ENCODE assay signal across 8 mouse cellular contexts in genomic region chr15:7815521-7815944, GRCm38 (mm10). TPM values are rescaled to one million over a fixed set of nuclear protein-coding genes. Genes with fewer than 3 reads are reported as not detected.
DNase-seq lines count a peak whose midpoint lies in the region; ATAC-seq and TF ChIP-seq lines count a peak whose summit lies in the region.
"Had no signal": no experiment of that assay in that cellular context is flagged by ENCODE, and none has a peak within 500 bp of the region (broad histone marks: within the 10 kb centered on the region; RNA-seq: fewer than 3 reads in every experiment).

No protein-coding gene starts in this region.

- H3K36me3 ChIP-seq in E14TG2a.4 (ENCODE audit: insufficient read depth, low read length): no peaks in the 10 kb centered on the region
- H3K36me3 ChIP-seq in hindbrain, embryonic 14.5 days (replicated peaks; ENCODE audit: control insufficient read depth, insufficient read depth): no peaks in the 10 kb centered on the region
- no peaks in the 10 kb centered on the region for H3K36me3 ChIP-seq in midbrain, embryonic 11.5 days (ENCODE audit: control insufficient read depth, insufficient read depth, low read length)

- TF ChIP-seq POLR2A in brain, embryonic 14.5 days (IDR thresholded peaks at IDR 0.05; ENCODE audit: borderline replicate concordance, extremely low read depth, insufficient read depth, insufficient read length, poor library complexity, severe bottlenecking): no peak

- WGBS in hindbrain, embryonic 14.5 days: under 1% methylated on average over 35 of the region's 36 CpGs
- WGBS in midbrain, embryonic 11.5 days: under 1% methylated on average over 35 of the region's 36 CpGs

- no peaks in the 10 kb centered on the region for H3K9me3 ChIP-seq in E14TG2a.4 (ENCODE audit: low read length)
- H3K9me3 ChIP-seq in hindbrain, embryonic 14.5 days (ENCODE audit: control insufficient read depth, low read length): no peaks in the 10 kb centered on the region
- no peaks in the 10 kb centered on the region for H3K9me3 ChIP-seq in midbrain, embryonic 11.5 days (ENCODE audit: control insufficient read depth, low read length)

- H3K4me1 ChIP-seq in E14TG2a.4 (replicated peaks; ENCODE audit: low read depth, low read length): peaks cover 43% of the 10 kb centered on the region
- peaks cover 23% of the 10 kb centered on the region for H3K4me1 ChIP-seq in hindbrain, embryonic 14.5 days (replicated peaks; ENCODE audit: control insufficient read depth, insufficient read depth, low read length)
- peaks cover 15% of the 10 kb centered on the region for H3K4me1 ChIP-seq in midbrain, embryonic 11.5 days (ENCODE audit: control insufficient read depth, insufficient read depth, low read length)

- peak; percentile 31 for DNase-seq in brain, embryonic 14.5 days (ENCODE audit: low read depth)
- DNase-seq in hindbrain, embryonic 14.5 days (ENCODE audit: low spot score): no peak
- DNase-seq in midbrain, embryonic 11.5 days (ENCODE audit: low spot score, missing footprints): peak; percentile 93
- no peak for DNase-seq in left cerebral cortex, adult 8-10 months (ENCODE audit: low spot score in 2 of 2)
- no peak for DNase-seq in testis, postnatal 10 days (ENCODE audit: low spot score)
- DNase-seq in kidney, postnatal 36 days: no peak

- no peak overlapping the region for H3K27ac ChIP-seq in hindbrain, embryonic 14.5 days
- no peak overlapping the region for H3K27ac ChIP-seq in midbrain, embryonic 11.5 days (ENCODE audit: low read depth, low read length)

- no peak overlapping the region for H3K9ac ChIP-seq in hindbrain, embryonic 14.5 days
- H3K9ac ChIP-seq in midbrain, embryonic 11.5 days (ENCODE audit: low read length): peak overlapping the region; percentile 43

- TF ChIP-seq CTCF in E14TG2a.4 (conservative IDR thresholded peaks at IDR 0.05; ENCODE audit: low read length): no peak
- no peak for TF ChIP-seq CTCF in brain, embryonic 14.5 days (IDR thresholded peaks at IDR 0.05; ENCODE audit: borderline replicate concordance, extremely low read depth, insufficient read depth, insufficient read length)

- H3K4me3 ChIP-seq in E14TG2a.4 (replicated peaks; ENCODE audit: low read length): peak overlapping the region; percentile 67
- peak overlapping the region; percentile 30 for H3K4me3 ChIP-seq in hindbrain, embryonic 14.5 days (replicated peaks; ENCODE audit: low read length)
- peak overlapping the region; percentile 28 for H3K4me3 ChIP-seq in midbrain, embryonic 11.5 days (ENCODE audit: low read depth, low read length)

- H3K27me3 ChIP-seq in E14TG2a.4 (ENCODE audit: insufficient read depth, low read length): peaks cover 95% of the 10 kb centered on the region
- peaks cover 91% of the 10 kb centered on the region for H3K27me3 ChIP-seq in hindbrain, embryonic 14.5 days (ENCODE audit: control insufficient read depth, insufficient read depth, low read length)
- H3K27me3 ChIP-seq in midbrain, embryonic 11.5 days (ENCODE audit: control insufficient read depth, insufficient read depth, low read length): peaks cover 66% of the 10 kb centered on the region

- ATAC-seq in hindbrain, embryonic 14.5 days (ENCODE audit: low FRiP score): no peak
- 0 out of 2 replicates have a peak, but pooled peaks have one; percentile 20 for ATAC-seq in midbrain, embryonic 11.5 days (ENCODE audit: low FRiP score)

- H3K4me2 ChIP-seq in hindbrain, embryonic 14.5 days (replicated peaks): peak overlapping the region; percentile 57
- H3K4me2 ChIP-seq in midbrain, embryonic 11.5 days: peak overlapping the region; percentile 55

RNA-seq across cellular contexts. Expression of gene Gdnf, which starts 4.9 kb away (rescaled TPM):
- 0.40 and 0.44 TPM in 2 replicates for polyA plus RNA-seq in brain, embryonic 14.5 days (2012; rRNA removed)
- polyA plus RNA-seq in hindbrain, embryonic 14.5 days (2014; fragmentation: Nextera tagmentation; extraction: Ambion mirVana): 0.19 and 0.39 TPM in 2 replicates
- 0.46 and 0.90 TPM in 2 replicates for polyA plus RNA-seq in midbrain, embryonic 11.5 days (2014; fragmentation: Nextera tagmentation; extraction: Ambion mirVana)
- under 1 TPM; 0.54 to 0.82 (median 0.70) TPM for total RNA-seq in left cerebral cortex, adult 8-10 months (2022)
- total RNA-seq: megakaryocyte-erythroid progenitor cell, adult 5-6 weeks had no signal

Comparison
In these comparisons a context has a peak if more than half of its experiments do, and no peak if none do; other contexts are left out.
1. DNase-seq: peak in brain, embryonic 14.5 days (single experiment) and midbrain, embryonic 11.5 days (single experiment); none in hindbrain, embryonic 14.5 days (single experiment), left cerebral cortex, adult 8-10 months (0 of 2), testis, postnatal 10 days (single experiment) and kidney, postnatal 36 days (0 of 2).
2. Peak in every context shown above with its lines, with median percentiles within 50 percentile points of each other: H3K4me3 ChIP-seq.